Mouse (Mus musculus): ENCODE results near the gene Olfr969. TPM values are rescaled to one million over a fixed set of nuclear protein-coding genes. Genes with fewer than 3 reads are reported as not detected.
"Not testable (repeated sequence)": the region's sequence is repeated elsewhere in the genome, so short reads cannot be mapped to it uniquely, and the experiment has no call there.

Olfr969 gene
- not detected for total RNA-seq (2021)
- long read RNA-seq, experiment 1 = 0 reads
- long read RNA-seq, experiment 2 = 0 reads

GRCm38 (mm10) chr9:39790558-39790957 lies at the start of gene Olfr969:
Gene Olfr969, plus strand, starts transcription at chr9:39790945.
- intact Hi-C loops (cut with DNase I; ENCODE audit: low total_unique reads) = no loop called here

GRCm38 (mm10) chr9:39745949-39746348 lies 44.8 kb upstream of the Olfr969 start, which contains the start of gene Olfr967:
Gene Olfr967, plus strand, starts transcription at chr9:39746249.
- intact Hi-C loops (cut with DNase I; ENCODE audit: low total_unique reads) = no loop called here
- no peak for DNase-seq

More at GRCm38 (mm10) chr9:39790558-39790957, at the start of gene Olfr969:
- DNase-seq = no peak

- no peak for DNase-seq
- intact Hi-C loops (cut with DNase I; ENCODE audit: low total_unique reads) = no loop called here
These were observed 44.3 kb upstream of the Olfr969 start for GRCm38 (mm10) chr9:39746428-39746827.

- intact Hi-C loops (cut with DNase I; ENCODE audit: low total_unique reads) = no loop called here
- no peak for DNase-seq
These were observed 7.6 kb upstream of the Olfr969 start, which contains the start of gene Olfr968 for GRCm38 (mm10) chr9:39783153-39783552. Gene Olfr968, minus strand, starts transcription at chr9:39783253.

- no peak for DNase-seq
- intact Hi-C loops (cut with DNase I; ENCODE audit: low total_unique reads) = no loop called here
These were observed 17.8 kb downstream of the Olfr969 start, which contains the start of gene Olfr970 for GRCm38 (mm10) chr9:39808560-39808959. Gene Olfr970, plus strand, starts transcription at chr9:39808860.

- DNase-seq; intact Hi-C loops (cut with DNase I; ENCODE audit: low total_unique reads): not testable (repeated sequence)
These were observed 45.8 kb downstream of the Olfr969 start, which contains the start of gene Olfr971 for GRCm38 (mm10) chr9:39836576-39836975. Gene Olfr971, plus strand, starts transcription at chr9:39836876.

Other genes with a start within 250 kb of the Olfr969 start
- not detected for gene Olfr958, start 236.9 kb upstream of the Olfr969 start, total RNA-seq (2021)
- gene Olfr959, start 215.4 kb upstream of the Olfr969 start, total RNA-seq (2021) = not detected
- 10 to 100 TPM; 51.9 to 71.0 TPM for gene AW551984, start 186.5 kb upstream of the Olfr969 start, total RNA-seq (2021)
- not detected for gene Olfr148, start 180.3 kb upstream of the Olfr969 start, total RNA-seq (2021)
- not detected for gene Olfr960, start 169.6 kb upstream of the Olfr969 start, total RNA-seq (2021)
- gene Olfr961, start 145.9 kb upstream of the Olfr969 start, total RNA-seq (2021) = not detected
- not detected for gene Olfr963, start 123.7 kb upstream of the Olfr969 start, total RNA-seq (2021)
- gene Olfr149, start 83.8 kb upstream of the Olfr969 start, total RNA-seq (2021) = not detected
- not detected for gene Olfr965, start 79.6 kb upstream of the Olfr969 start, total RNA-seq (2021)
- gene Olfr150, start 60.0 kb upstream of the Olfr969 start, total RNA-seq (2021) = not detected
- gene Olfr967, start 44.7 kb upstream of the Olfr969 start, total RNA-seq (2021) = not detected
- not detected for gene Olfr968, start 7.7 kb upstream of the Olfr969 start, total RNA-seq (2021)
- not detected for gene Olfr970, start 17.9 kb downstream of the Olfr969 start, total RNA-seq (2021)
- not detected for gene Olfr971, start 45.9 kb downstream of the Olfr969 start, total RNA-seq (2021)
- gene Olfr972, start 75.5 kb downstream of the Olfr969 start, total RNA-seq (2021) = not detected
- gene Olfr229, start 116.4 kb downstream of the Olfr969 start, total RNA-seq (2021) = not detected
- gene Olfr974, start 146.6 kb downstream of the Olfr969 start, total RNA-seq (2021) = not detected
- gene Olfr975, start 161.1 kb downstream of the Olfr969 start, total RNA-seq (2021) = not detected
- not detected for gene Olfr976, start 170.2 kb downstream of the Olfr969 start, total RNA-seq (2021)
- not detected for gene Olfr978, start 201.2 kb downstream of the Olfr969 start, total RNA-seq (2021)
- gene Olfr979, start 212.5 kb downstream of the Olfr969 start, total RNA-seq (2021) = not detected
- gene Olfr980, start 218.6 kb downstream of the Olfr969 start, total RNA-seq (2021) = not detected
- gene Olfr981, start 230.5 kb downstream of the Olfr969 start, total RNA-seq (2021) = not detected

Data from gastrocnemius, postnatal 14 days (tissue).